Comparison of ENCODE assay signal across 1 mouse cellular context in genomic region chr17:28804973-28805372, GRCm38 (mm10).
TF ChIP-seq lines count a peak whose summit lies in the region.

No protein-coding gene starts in this region.

TF ChIP-seq in MEL, 35 proteins besides CTCF, POLR2A, EP300 and RAD21:
- TF ChIP-seq MAX (IDR thresholded peaks at IDR 0.05; ENCODE audit: low read length) (no peak), ELF1 (IDR thresholded peaks at IDR 0.05; ENCODE audit: low read depth, low read length) (no peak), E2F4 (IDR thresholded peaks at IDR 0.05; ENCODE audit: borderline replicate concordance, low read depth, low read length) (no peak), JUND (IDR thresholded peaks at IDR 0.05; ENCODE audit: low read depth, low read length) (no peak), TAL1 (IDR thresholded peaks at IDR 0.05; ENCODE audit: low read length) (peak; percentile 21; the same call in 1 of the 2 replicates), GATA1 (IDR thresholded peaks at IDR 0.05; ENCODE audit: low read depth, low read length) (peak; percentile 74), GABPA (IDR thresholded peaks at IDR 0.05; ENCODE audit: low read depth, low read length) (no peak), SMC3 (IDR thresholded peaks at IDR 0.05; ENCODE audit: low read depth, low read length) (no peak), MYC (IDR thresholded peaks at IDR 0.05; ENCODE audit: low read depth, low read length) (no peak), TBP (IDR thresholded peaks at IDR 0.05; ENCODE audit: low read depth, low read length) (no peak), TCF12 (IDR thresholded peaks at IDR 0.05; ENCODE audit: low read depth, low read length) (peak; percentile 84), CHD1 (IDR thresholded peaks at IDR 0.05; ENCODE audit: low read depth, low read length) (no peak), POLR2AphosphoS5 (IDR thresholded peaks at IDR 0.05; ENCODE audit: borderline replicate concordance, low read depth, low read length) (no peak), BHLHE40 (IDR thresholded peaks at IDR 0.05; ENCODE audit: borderline replicate concordance, low read depth, low read length) (peak; percentile 13; the same call in 1 of the 2 replicates), NRF1 (IDR thresholded peaks at IDR 0.05; ENCODE audit: insufficient read depth, low read depth, low read length, poor library complexity, severe bottlenecking) (no peak), MAFK (IDR thresholded peaks at IDR 0.05; ENCODE audit: borderline replicate concordance, low read depth, low read length) (no peak), ZMIZ1 (IDR thresholded peaks at IDR 0.05; ENCODE audit: low read depth, low read length) (no peak), NELFE (IDR thresholded peaks at IDR 0.05; ENCODE audit: low read depth, low read length) (no peak), UBTF (IDR thresholded peaks at IDR 0.05; ENCODE audit: borderline replicate concordance, insufficient read depth, low read depth, low read length) (no peak), ZKSCAN1 (IDR thresholded peaks at IDR 0.05; ENCODE audit: low read depth, low read length) (no peak), ETS1 (IDR thresholded peaks at IDR 0.05; ENCODE audit: low read depth, low read length) (peak; percentile 29; the same call in 1 of the 2 replicates)
TF ChIP-seq in MEL: peak in this region for 5.
